Mouse (Mus musculus) frontal cortex, postnatal 36 days (tissue): Measurements from ENCODE around the gene Sema4b.

ENCODE experiments used
- DNase-seq, 2 experiments: peaks; one replicate each; pipeline ENCODE4 v3.0.0; 2022; ENCODE audit warnings: low spot score in 2 of 2

Sema4b gene

GRCm38 (mm10) chr7:80197941-80198778 lies 11.5 kb downstream of the Sema4b start:
- peak; percentile 82 to 83 for DNase-seq

- DNase-seq: no peak
Observed at GRCm38 (mm10) chr7:80198863-80199262, 12.2 kb downstream of the Sema4b start.

GRCm38 (mm10) chr7:80199286-80199685 lies 12.6 kb downstream of the Sema4b start:
- DNase-seq: no peak

GRCm38 (mm10) chr7:80199851-80200587 lies 13.4 kb downstream of the Sema4b start:
- DNase-seq: no peak

GRCm38 (mm10) chr7:80200588-80200945 lies 13.9 kb downstream of the Sema4b start:
- DNase-seq: no peak

- DNase-seq: no peak
Observed at GRCm38 (mm10) chr7:80200963-80201539, 14.4 kb downstream of the Sema4b start.

GRCm38 (mm10) chr7:80201888-80202540 lies 15.4 kb downstream of the Sema4b start:
- no peak for DNase-seq

- no peak for DNase-seq
Observed at GRCm38 (mm10) chr7:80202961-80203360, 16.3 kb downstream of the Sema4b start.

- no peak for DNase-seq
Observed at GRCm38 (mm10) chr7:80203638-80204096, 17.0 kb downstream of the Sema4b start.

GRCm38 (mm10) chr7:80204362-80204761 lies 17.7 kb downstream of the Sema4b start:
- no peak for DNase-seq

- no peak for DNase-seq
Observed at GRCm38 (mm10) chr7:80204961-80205360, 18.3 kb downstream of the Sema4b start.

GRCm38 (mm10) chr7:80205705-80206589 lies 19.3 kb downstream of the Sema4b start:
- DNase-seq: no peak

- no peak for DNase-seq
Observed at GRCm38 (mm10) chr7:80207314-80207731, 20.7 kb downstream of the Sema4b start.

- no peak for DNase-seq
Observed at GRCm38 (mm10) chr7:80208026-80208642, 21.5 kb downstream of the Sema4b start.

- DNase-seq: no peak
Observed at GRCm38 (mm10) chr7:80208738-80209430, 22.2 kb downstream of the Sema4b start.

- DNase-seq: no peak
Observed at GRCm38 (mm10) chr7:80209669-80210068, 23.0 kb downstream of the Sema4b start.

GRCm38 (mm10) chr7:80210982-80211381 lies 24.3 kb downstream of the Sema4b start:
- no peak for DNase-seq

- DNase-seq: no peak
Observed at GRCm38 (mm10) chr7:80213604-80214003, 27.0 kb downstream of the Sema4b start.

GRCm38 (mm10) chr7:80214459-80214858 lies 27.8 kb downstream of the Sema4b start:
- no peak for DNase-seq

- DNase-seq: peak; percentile 71 to 74
Observed at GRCm38 (mm10) chr7:80215398-80215797, 28.8 kb downstream of the Sema4b start.
